Mouse (Mus musculus): ENCODE measurements around the gene Vmn1r65.
"Not testable (repeated sequence)": the region's sequence is repeated elsewhere in the genome, so short reads cannot be mapped to it uniquely, and the experiment has no call there.

The Vmn1r65 gene

GRCm38 (mm10) chr7:6010910-6011309 lies at the start of gene Vmn1r65:
Vmn1r65 (minus strand) TSS chr7:6011010.
- DNase-seq (ENCODE audit: low spot score), result no peak

DNA sequence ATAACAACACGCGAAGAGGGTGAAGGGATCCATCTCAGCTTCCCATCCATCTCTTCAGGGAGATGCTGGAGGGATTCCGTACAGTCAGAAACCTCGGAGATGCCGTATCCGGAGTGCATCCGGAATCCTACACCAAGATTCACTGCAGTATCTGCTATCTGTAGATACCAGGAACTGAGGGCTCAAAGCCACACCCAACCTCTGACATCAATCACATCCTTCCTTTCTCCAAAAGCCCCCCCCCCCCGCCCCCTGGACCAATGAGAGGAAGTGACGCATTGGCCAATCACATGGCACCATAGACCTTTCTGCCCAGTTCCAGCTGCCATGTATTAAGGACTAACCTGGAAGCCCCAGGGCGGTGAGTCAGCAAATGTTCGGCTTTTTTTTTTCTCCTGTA lies 34.1 kb upstream of the Vmn1r65 start, which contains the start of gene Nlrp4c:
Nlrp4c (plus strand) TSS at position 301 of the 400 bp plus-strand sequence.
- no peak for DNase-seq (ENCODE audit: low spot score)

GRCm38 (mm10) chr7:5982426-5982825 lies 28.4 kb downstream of the Vmn1r65 start:
- DNase-seq (ENCODE audit: low spot score), result not testable (repeated sequence)

GRCm38 (mm10) chr7:5972546-5972945 lies 38.3 kb downstream of the Vmn1r65 start:
- DNase-seq (ENCODE audit: low spot score), result not testable (repeated sequence)
